Mouse (Mus musculus) forebrain, embryonic 11.5 days (tissue): ENCODE results near the gene Hemk1. TPM values are rescaled to one million over a fixed set of nuclear protein-coding genes. Genes with fewer than 3 reads are reported as not detected.

Source experiments
- ATAC-seq: fragments of 200-750 bp; cut with Nextera tagmentation; replicated peaks from 2 replicates; pipeline ENCODE4 v1.8.0; 2017; ENCODE audit warnings: moderate TSS enrichment; ENCODE audit not compliant: low FRiP score
- DNase-seq: peaks from one replicate; pipeline ENCODE4 v3.0.0-alpha.2; 2017; ENCODE audit warnings: low spot score
- H3K27ac ChIP-seq: fragments of 300-500 bp; sonication (generic); 2 replicates; pipeline ENCODE4 v1.5.1; 2014; ENCODE audit warnings: low read depth, low read length
- H3K27me3 ChIP-seq: fragments of 300-500 bp; sonication (generic); 2 replicates; pipeline ENCODE4 v1.6.1; 2014; ENCODE audit warnings: mild to moderate bottlenecking, low read length, mixed read lengths; ENCODE audit not compliant: control insufficient read depth, insufficient read depth
- H3K36me3 ChIP-seq: fragments of 300-500 bp; sonication (generic); 2 replicates; pipeline ENCODE4 v1.6.1; 2014; ENCODE audit warnings: mild to moderate bottlenecking, low read length, moderate library complexity, mixed read lengths; ENCODE audit not compliant: control insufficient read depth, insufficient read depth
- H3K4me1 ChIP-seq: fragments of 300-500 bp; sonication (generic); replicated peaks from 2 replicates; pipeline ENCODE4 v1.6.1; 2014; ENCODE audit warnings: low read length, mixed read lengths; ENCODE audit not compliant: control insufficient read depth, insufficient read depth
- H3K4me2 ChIP-seq: fragments of 300-500 bp; sonication (generic); 2 replicates; pipeline ENCODE4 v1.6.1; 2014; ENCODE audit warnings: low read depth, mild to moderate bottlenecking, low read length, moderate library complexity, mixed read lengths; ENCODE audit not compliant: severe bottlenecking
- H3K4me3 ChIP-seq: fragments of 300-500 bp; sonication (generic); 2 replicates; pipeline ENCODE4 v1.5.1; 2014; ENCODE audit warnings: low read depth, low read length
- H3K9ac ChIP-seq: fragments of 300-500 bp; sonication (generic); 2 replicates; pipeline ENCODE4 v1.6.1; 2014; ENCODE audit warnings: low read length
- H3K9me3 ChIP-seq: fragments of 300-500 bp; sonication (generic); 2 replicates; pipeline ENCODE4 v1.6.1; 2016; ENCODE audit warnings: low read length, mixed read lengths; ENCODE audit not compliant: control insufficient read depth
- WGBS: fragments of 180-500 bp; shearing (Covaris S2); extraction: QIAGEN DNeasy Blood & Tissue Kit; methylation state at CpG from one replicate; pipeline ENCODE4 v1.1.7; 2014; 5-methylcytosine and 5-hydroxymethylcytosine counted together
- polyA plus RNA-seq: library from polyadenylated mRNA; unstranded; fragments of >200 nt; fragmentation: Nextera tagmentation; extraction: Ambion mirVana; gene quantifications from 2 replicates; pipeline ENCODE4 v1.2.1, GENCODE M21; 2014

Gene Hemk1
- polyA plus RNA-seq, 1 experiment from 2014 or later = 11.2 TPM

- ATAC-seq (no peak), DNase-seq (peak; percentile 59)
- H3K9ac ChIP-seq = no peak overlapping the region
- WGBS = 24% methylated on average over 16 of the region's 16 CpGs
- H3K4me3 ChIP-seq = no peak overlapping the region
- H3K9me3 ChIP-seq = no peaks in the 10 kb centered on the region
- H3K4me2 ChIP-seq = no peak overlapping the region
- H3K36me3 ChIP-seq = no peaks in the 10 kb centered on the region
- H3K27ac ChIP-seq = no peak overlapping the region
- peaks cover 6% of the 10 kb centered on the region; the same call in 1 of the 2 replicates for H3K4me1 ChIP-seq
- no peaks in the 10 kb centered on the region for H3K27me3 ChIP-seq
These were observed 58.5 kb downstream of the Hemk1 start for GRCm38 (mm10) chr9:107279378-107280321.

GRCm38 (mm10) chr9:107278527-107279377 is 59.4 kb downstream of the Hemk1 start:
- ATAC-seq = no peak
- H3K36me3 ChIP-seq = no peaks in the 10 kb centered on the region

GRCm38 (mm10) chr9:107278126-107278525 is 60.0 kb downstream of the Hemk1 start:
- DNase-seq (no peak), ATAC-seq (no peak)
- H3K9ac ChIP-seq = no peak overlapping the region
- no peak overlapping the region for H3K4me3 ChIP-seq
- no peaks in the 10 kb centered on the region for H3K27me3 ChIP-seq
- H3K27ac ChIP-seq = no peak overlapping the region
- WGBS = 55% methylated on average over 4 of the region's 4 CpGs
- peaks cover 6% of the 10 kb centered on the region; the same call in 1 of the 2 replicates for H3K4me1 ChIP-seq
- no peaks in the 10 kb centered on the region for H3K36me3 ChIP-seq
- no peak overlapping the region for H3K4me2 ChIP-seq
- no peaks in the 10 kb centered on the region for H3K9me3 ChIP-seq

More at GRCm38 (mm10) chr9:107278527-107279377, 59.4 kb downstream of the Hemk1 start:
- Histone ChIP-seq H3K9me3 (no peaks in the 10 kb centered on the region), H3K4me2 (no peak overlapping the region), H3K27me3 (no peaks in the 10 kb centered on the region), H3K4me3 (no peak overlapping the region), H3K27ac (no peak overlapping the region), H3K9ac (no peak overlapping the region), H3K4me1 (peaks cover 6% of the 10 kb centered on the region; the same call in 1 of the 2 replicates)
- 62% methylated on average over 8 of the region's 8 CpGs for WGBS
- DNase-seq = no peak

GRCm38 (mm10) chr9:107277603-107278002 is 60.5 kb downstream of the Hemk1 start:
- DNase-seq (no peak), ATAC-seq (no peak)
- H3K9me3 ChIP-seq = no peaks in the 10 kb centered on the region
- H3K27me3 ChIP-seq = no peaks in the 10 kb centered on the region
- no peak overlapping the region for H3K4me2 ChIP-seq
- no peak overlapping the region for H3K9ac ChIP-seq
- H3K27ac ChIP-seq = no peak overlapping the region
- H3K36me3 ChIP-seq = no peaks in the 10 kb centered on the region
- no peak overlapping the region for H3K4me3 ChIP-seq
- 84% methylated on average over 7 of the region's 7 CpGs for WGBS
- H3K4me1 ChIP-seq = peaks cover 6% of the 10 kb centered on the region; the same call in 1 of the 2 replicates

Other genes with a start within 250 kb of the Hemk1 start
- gene Dock3, start 106.4 kb downstream of the Hemk1 start, polyA plus RNA-seq = 10.7 and 12.1 TPM in 2 replicates
- 3.2 and 4.9 TPM in 2 replicates for gene Mapkapk3, start 48.5 kb downstream of the Hemk1 start, polyA plus RNA-seq
- gene Cish, start 42.3 kb downstream of the Hemk1 start, polyA plus RNA-seq = 6.5 and 7.4 TPM in 2 replicates
- 1.3 and 1.6 TPM in 2 replicates for gene 6430571L13Rik, start 2.3 kb upstream of the Hemk1 start, polyA plus RNA-seq
- 1.8 and 2.8 TPM in 2 replicates for gene Cacna2d2, start 61.3 kb upstream of the Hemk1 start, polyA plus RNA-seq
- 40.2 and 43.7 TPM in 2 replicates for gene Tmem115, start 195.6 kb upstream of the Hemk1 start, polyA plus RNA-seq
- 14.3 and 18.7 TPM in 2 replicates for gene Cyb561d2, start 203.8 kb upstream of the Hemk1 start, polyA plus RNA-seq
- gene Nprl2, start 203.9 kb upstream of the Hemk1 start, polyA plus RNA-seq = 40.7 and 43.7 TPM in 2 replicates
- 1.1 and 2.3 TPM in 2 replicates for gene Zmynd10, start 208.9 kb upstream of the Hemk1 start, polyA plus RNA-seq
- 48.2 and 51.8 TPM in 2 replicates for gene Rassf1, start 213.2 kb upstream of the Hemk1 start, polyA plus RNA-seq
- 81.9 and 93.0 TPM in 2 replicates for gene Tusc2, start 224.9 kb upstream of the Hemk1 start, polyA plus RNA-seq
- gene Hyal2, start 229.6 kb upstream of the Hemk1 start, polyA plus RNA-seq = 129 and 139 TPM in 2 replicates
- gene Hyal1, start 238.6 kb upstream of the Hemk1 start, polyA plus RNA-seq = 6.0 and 6.2 TPM in 2 replicates
- 11.3 and 15.2 TPM in 2 replicates for gene Naa80, start 240.5 kb upstream of the Hemk1 start, polyA plus RNA-seq
- 0.39 TPM in 1 of 2 replicates, not detected in the other for gene Hyal3, start 242.5 kb upstream of the Hemk1 start, polyA plus RNA-seq
- 35.0 and 37.2 TPM in 2 replicates for gene Ifrd2, start 249.3 kb upstream of the Hemk1 start, polyA plus RNA-seq